Mouse (Mus musculus): ENCODE data around the gene Mettl7a3.

GRCm38 (mm10) chr15:100306201-100306600 lies 28.5 kb upstream of the Mettl7a3 start:
- TF ChIP-seq CTCF (IDR thresholded peaks at IDR 0.05; ENCODE audit: low read depth, low read length) (no peak), GATA1 (IDR thresholded peaks at IDR 0.05; ENCODE audit: borderline replicate concordance, low read length) (no peak)
